Mouse (Mus musculus) small intestine, adult 2 months (tissue): Measurements from ENCODE around the gene Gm340.

Experiments used
- CTCF ChIP-seq: fragments of 200-500 bp; IDR thresholded peaks from 2 replicates; pipeline ENCODE4 v1.5.1; 2012; ENCODE audit warnings: low read depth, mild to moderate bottlenecking, control low read depth, inconsistent platforms, low read length, moderate library complexity, mixed read lengths; ENCODE audit not compliant: insufficient replicate concordance, insufficient read length; ENCODE audit errors: extremely low read depth
- POLR2A ChIP-seq: fragments of 200-500 bp; IDR thresholded peaks from 2 replicates; pipeline ENCODE4 v1.6.1; 2012; ENCODE audit warnings: low read depth, mild to moderate bottlenecking, control low read depth, inconsistent platforms, low read length, moderate library complexity

DNA sequence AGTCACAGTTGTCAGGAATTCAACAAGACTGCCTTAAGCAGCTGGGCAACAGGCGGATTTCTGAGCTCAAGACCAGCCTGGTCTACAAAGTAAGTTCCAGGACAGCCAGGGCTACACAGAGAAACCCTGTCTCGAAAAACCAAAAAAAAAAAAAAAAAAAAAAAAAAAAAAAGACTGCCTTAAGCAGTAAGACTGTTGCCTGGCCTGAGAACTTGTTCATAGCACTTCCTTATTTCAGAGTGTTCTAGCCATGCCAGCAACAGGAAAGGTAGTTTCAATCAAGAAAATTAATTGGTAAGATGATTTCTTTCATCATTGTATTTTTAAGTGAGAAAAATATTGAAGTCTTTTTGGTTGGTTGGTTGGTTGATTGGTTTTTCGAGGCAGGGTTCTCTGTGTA is 48.1 kb upstream of the Gm340 start:
- no peak for TF ChIP-seq CTCF
- no peak for TF ChIP-seq POLR2A
